Mouse (Mus musculus): ENCODE results near the gene Cx3cl1. TPM values are rescaled to one million over a fixed set of nuclear protein-coding genes. Genes with fewer than 3 reads are reported as not detected.

The Cx3cl1 gene
- polyA plus RNA-seq, 1 experiment from 2014 or later: 9.4 TPM

DNA sequence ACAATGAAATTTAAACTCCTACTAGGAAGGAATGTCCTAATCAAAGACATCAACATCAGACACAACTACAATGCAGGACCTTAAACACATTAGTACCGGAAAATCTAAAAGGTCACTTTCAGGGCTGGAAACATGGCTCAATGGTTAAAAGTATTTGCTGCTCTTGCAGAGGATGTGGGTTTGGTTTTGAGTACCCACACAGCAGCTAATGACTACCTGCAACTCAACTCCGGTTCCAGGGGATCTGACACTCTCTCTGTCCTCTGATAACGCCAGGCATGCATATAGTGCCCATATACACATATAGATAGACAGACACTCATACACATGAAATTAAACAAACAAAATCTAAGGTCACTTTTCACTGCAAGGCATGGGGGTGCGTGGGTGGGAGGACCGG is 54.4 kb downstream of the Cx3cl1 start:
- H3K9me3 ChIP-seq: no peaks in the 10 kb centered on the region
- ATAC-seq (ENCODE audit: low FRiP score, low read depth): no peak
- 95% methylated on average over 5 of the region's 5 CpGs for WGBS
- no peak overlapping the region for H3K27ac ChIP-seq
- no peak overlapping the region for H3K4me2 ChIP-seq (replicated peaks)
- H3K4me3 ChIP-seq: no peak overlapping the region
- peaks cover 80% of the 10 kb centered on the region for H3K36me3 ChIP-seq
- H3K9ac ChIP-seq: no peak overlapping the region
- H3K4me1 ChIP-seq: no peaks in the 10 kb centered on the region
- H3K27me3 ChIP-seq (replicated peaks): no peaks in the 10 kb centered on the region

DNA sequence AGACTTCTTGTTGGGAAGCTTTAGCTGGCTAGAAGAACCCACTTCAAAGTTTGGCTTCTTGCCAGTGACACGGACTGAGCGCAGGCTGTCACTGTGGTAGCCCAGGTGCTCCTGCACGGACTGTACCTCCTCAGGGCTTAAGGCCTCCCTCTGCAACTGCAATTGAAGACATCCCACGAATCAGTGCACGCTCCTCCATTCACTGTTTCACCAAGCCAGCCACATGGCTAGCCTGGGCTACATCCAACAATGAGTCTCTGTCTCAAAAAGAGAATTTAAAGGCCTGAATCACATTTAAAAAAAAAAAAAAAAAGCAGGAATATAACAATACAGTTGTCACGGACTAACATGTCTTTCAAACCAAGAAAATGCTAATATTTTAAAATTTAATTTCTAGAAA is 56.5 kb downstream of the Cx3cl1 start:
- WGBS: 95% methylated on average over 6 of the region's 6 CpGs
- Histone ChIP-seq H3K9ac (no peak overlapping the region), H3K36me3 (peaks cover 71% of the 10 kb centered on the region), H3K27me3 (replicated peaks) (no peaks in the 10 kb centered on the region), H3K9me3 (no peaks in the 10 kb centered on the region), H3K27ac (no peak overlapping the region), H3K4me2 (replicated peaks) (no peak overlapping the region), H3K4me1 (no peaks in the 10 kb centered on the region), H3K4me3 (no peak overlapping the region)
- no peak for ATAC-seq (ENCODE audit: low FRiP score, low read depth)

Other genes starting within 250 kb of the Cx3cl1 start
- 12.6 and 14.4 TPM in 2 replicates for gene Cpne2, start 239.0 kb upstream of the Cx3cl1 start, polyA plus RNA-seq (2016; fragmentation: Nextera tagmentation; extraction: Ambion mirVana)
- 52.0 and 57.4 TPM in 2 replicates for gene Rspry1, start 170.1 kb upstream of the Cx3cl1 start, polyA plus RNA-seq (2016; fragmentation: Nextera tagmentation; extraction: Ambion mirVana)
- gene Fam192a, start 170.0 kb upstream of the Cx3cl1 start, polyA plus RNA-seq (2016; fragmentation: Nextera tagmentation; extraction: Ambion mirVana): 95.2 and 105 TPM in 2 replicates
- gene Arl2bp, start 105.4 kb upstream of the Cx3cl1 start, polyA plus RNA-seq (2016; fragmentation: Nextera tagmentation; extraction: Ambion mirVana): 225 and 236 TPM in 2 replicates
- gene Pllp, start 75.7 kb upstream of the Cx3cl1 start, polyA plus RNA-seq (2016; fragmentation: Nextera tagmentation; extraction: Ambion mirVana): 0.66 and 0.97 TPM in 2 replicates
- gene Ccl22, start 26.4 kb upstream of the Cx3cl1 start, polyA plus RNA-seq (2016; fragmentation: Nextera tagmentation; extraction: Ambion mirVana): not detected in 2 replicates
- gene Ccl17, start 38.4 kb downstream of the Cx3cl1 start, polyA plus RNA-seq (2016; fragmentation: Nextera tagmentation; extraction: Ambion mirVana): not detected in 2 replicates
- 52.3 and 57.6 TPM in 2 replicates for gene Coq9, start 66.3 kb downstream of the Cx3cl1 start, polyA plus RNA-seq (2016; fragmentation: Nextera tagmentation; extraction: Ambion mirVana)
- gene Ciapin1, start 66.3 kb downstream of the Cx3cl1 start, polyA plus RNA-seq (2016; fragmentation: Nextera tagmentation; extraction: Ambion mirVana): 190 and 193 TPM in 2 replicates
- gene Polr2c, start 85.4 kb downstream of the Cx3cl1 start, polyA plus RNA-seq (2016; fragmentation: Nextera tagmentation; extraction: Ambion mirVana): 130 and 143 TPM in 2 replicates
- 32.7 and 41.8 TPM in 2 replicates for gene Dok4, start 104.3 kb downstream of the Cx3cl1 start, polyA plus RNA-seq (2016; fragmentation: Nextera tagmentation; extraction: Ambion mirVana)
- 18.1 and 18.9 TPM in 2 replicates for gene Ccdc102a, start 146.1 kb downstream of the Cx3cl1 start, polyA plus RNA-seq (2016; fragmentation: Nextera tagmentation; extraction: Ambion mirVana)
- 0.06 and 0.16 TPM in 2 replicates for gene Adgrg5, start 151.7 kb downstream of the Cx3cl1 start, polyA plus RNA-seq (2016; fragmentation: Nextera tagmentation; extraction: Ambion mirVana)
- 177 and 208 TPM in 2 replicates for gene Adgrg1, start 202.7 kb downstream of the Cx3cl1 start, polyA plus RNA-seq (2016; fragmentation: Nextera tagmentation; extraction: Ambion mirVana)
- 2.4 and 2.6 TPM in 2 replicates for gene Adgrg3, start 245.7 kb downstream of the Cx3cl1 start, polyA plus RNA-seq (2016; fragmentation: Nextera tagmentation; extraction: Ambion mirVana)